Mouse (Mus musculus) neural tube, embryonic 10.5 days (tissue): ENCODE measurements around the gene Ubqln1.
"Not testable (repeated sequence)": the region's sequence is repeated elsewhere in the genome, so short reads cannot be mapped to it uniquely, and the experiment has no call there.

Experiments used
- DNase-seq: peaks from one replicate; pipeline ENCODE4 v3.0.0-alpha.2; 2017; ENCODE audit warnings: low spot score; ENCODE audit errors: extremely low spot score

The Ubqln1 gene

DNA sequence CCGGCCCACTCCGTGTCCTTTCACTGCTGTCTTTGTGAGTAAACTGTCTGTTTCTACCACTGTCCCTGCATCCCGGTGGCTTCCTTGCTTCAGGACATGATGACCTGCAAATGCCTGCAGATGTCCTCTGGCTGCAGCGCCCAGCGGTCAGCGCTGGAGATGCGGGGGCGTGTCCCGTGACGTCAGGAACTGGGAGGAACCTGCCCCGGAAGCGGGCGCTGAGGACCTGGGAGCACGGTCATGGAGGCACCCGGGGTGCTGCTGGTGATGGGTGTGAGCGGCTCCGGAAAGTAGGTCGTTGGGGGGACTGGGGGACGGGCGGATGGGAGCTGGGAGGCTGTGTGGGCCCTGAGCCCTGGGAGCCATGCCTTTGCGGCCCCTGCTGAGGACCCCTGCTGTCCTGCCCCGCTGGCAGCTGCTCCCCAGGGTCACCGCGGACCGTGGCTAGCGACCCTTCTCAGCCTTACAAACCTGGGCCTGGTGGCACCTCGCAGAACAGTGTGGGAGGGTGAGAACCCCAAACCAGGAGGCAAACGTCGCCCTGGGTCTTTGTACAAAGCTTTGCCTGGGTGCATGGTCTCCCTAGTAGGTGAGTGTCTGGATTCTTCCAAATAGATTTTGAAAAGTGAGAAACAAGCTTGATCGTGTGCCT lies 57.9 kb downstream of the Ubqln1 start, which contains the start of gene Idnk:
Gene Idnk (plus strand): TSS at position 203 of the 652 bp plus-strand sequence.
- peak; percentile 89 for DNase-seq

- DNase-seq = peak; percentile 22
Measured at GRCm38 (mm10) chr13:58157036-58157435, 58.4 kb downstream of the Ubqln1 start.

DNA sequence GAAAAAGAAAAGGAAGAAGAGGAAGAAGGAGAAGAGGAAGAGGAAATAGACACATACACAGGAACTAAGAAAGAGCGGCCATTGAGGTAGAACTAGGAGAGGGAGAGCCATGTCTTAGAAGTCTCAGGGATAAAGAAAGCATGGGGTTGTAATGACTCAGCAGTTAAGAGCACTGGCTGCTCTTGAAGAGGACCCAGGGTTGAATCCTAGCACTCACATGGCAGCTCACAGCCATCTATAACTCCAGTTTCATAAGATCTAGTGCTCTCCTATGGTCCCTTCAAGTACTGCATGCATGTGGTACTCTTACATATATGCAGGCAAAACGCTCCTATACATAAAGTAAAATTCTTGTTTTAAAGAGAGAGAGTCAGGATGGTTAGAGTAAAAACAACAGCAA lies 59.4 kb downstream of the Ubqln1 start:
- DNase-seq = no peak

GRCm38 (mm10) chr13:58150442-58150841 lies 65.0 kb downstream of the Ubqln1 start:
- DNase-seq = no peak

DNA sequence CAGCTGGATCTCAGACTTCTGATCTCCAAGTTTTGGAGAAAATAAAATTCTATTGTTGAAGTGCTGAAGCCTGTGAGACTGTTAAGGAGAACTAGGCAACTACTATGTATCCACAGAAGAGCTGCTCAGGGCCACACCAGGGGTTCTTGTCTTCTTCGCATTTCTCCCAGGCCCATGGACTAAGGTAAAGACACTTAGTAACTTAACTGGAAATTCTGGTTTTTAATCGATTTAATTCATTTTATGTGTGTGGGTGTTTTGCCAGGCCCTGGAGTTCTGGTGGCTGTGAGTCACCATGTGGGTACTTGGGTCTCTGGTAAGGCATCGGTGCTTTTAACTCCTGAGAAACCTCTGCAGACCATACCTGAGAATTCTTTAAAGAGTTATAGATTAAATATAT lies 65.8 kb downstream of the Ubqln1 start:
- DNase-seq = no peak

DNA sequence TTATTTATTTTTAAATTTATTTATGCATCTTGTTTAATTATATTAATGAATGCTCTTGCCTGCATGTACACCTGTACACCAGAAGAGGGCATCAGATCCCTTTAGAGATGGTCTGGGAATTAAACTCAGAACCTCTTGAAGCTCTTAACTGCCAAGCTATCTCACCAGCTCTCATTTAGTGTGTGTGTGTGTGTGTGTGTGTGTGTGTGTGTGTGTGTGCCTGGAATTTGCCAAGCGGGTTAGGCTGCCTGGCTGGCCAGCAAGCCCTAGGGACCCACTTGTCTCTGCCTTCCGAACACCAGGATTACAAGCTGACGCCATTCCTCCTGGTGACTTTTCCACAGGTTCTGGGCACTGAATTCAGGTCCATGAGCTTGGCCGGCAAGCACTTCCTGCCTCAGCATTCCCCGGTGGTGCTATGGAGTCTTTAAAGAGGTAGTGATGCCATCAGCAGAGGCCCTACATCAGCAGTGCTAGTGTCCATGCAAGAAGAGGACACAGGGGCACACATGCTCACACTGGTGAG lies 66.4 kb downstream of the Ubqln1 start:
- DNase-seq = peak; percentile 39

- DNase-seq = peak; percentile 87
Measured at GRCm38 (mm10) chr13:58148256-58148831, 67.1 kb downstream of the Ubqln1 start.

- no peak for DNase-seq
Measured at GRCm38 (mm10) chr13:58147760-58148159, 67.7 kb downstream of the Ubqln1 start.

DNA sequence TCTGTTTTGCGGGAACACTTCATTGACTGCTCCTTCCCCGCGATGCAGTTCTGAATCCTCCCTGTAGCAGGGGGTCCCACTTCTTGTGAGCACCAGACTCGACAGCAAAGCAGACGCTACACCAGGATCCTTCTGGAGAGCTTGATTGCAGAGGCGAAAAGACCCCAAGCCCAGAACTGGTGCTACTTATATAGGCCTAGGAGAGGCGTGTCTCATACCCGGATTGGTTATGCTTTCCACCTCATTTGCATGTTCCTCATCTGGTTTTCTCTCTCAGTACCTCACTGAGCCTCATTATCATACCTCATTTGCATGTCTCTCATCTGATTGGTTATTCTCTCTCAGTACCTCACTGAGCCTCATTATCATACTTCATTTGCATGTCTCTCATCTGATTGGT lies 68.8 kb downstream of the Ubqln1 start:
- not testable (repeated sequence) for DNase-seq

GRCm38 (mm10) chr13:58131692-58132091 lies 83.8 kb downstream of the Ubqln1 start:
- no peak for DNase-seq

- DNase-seq = no peak
Measured at GRCm38 (mm10) chr13:58129687-58130246, 85.7 kb downstream of the Ubqln1 start.

DNA sequence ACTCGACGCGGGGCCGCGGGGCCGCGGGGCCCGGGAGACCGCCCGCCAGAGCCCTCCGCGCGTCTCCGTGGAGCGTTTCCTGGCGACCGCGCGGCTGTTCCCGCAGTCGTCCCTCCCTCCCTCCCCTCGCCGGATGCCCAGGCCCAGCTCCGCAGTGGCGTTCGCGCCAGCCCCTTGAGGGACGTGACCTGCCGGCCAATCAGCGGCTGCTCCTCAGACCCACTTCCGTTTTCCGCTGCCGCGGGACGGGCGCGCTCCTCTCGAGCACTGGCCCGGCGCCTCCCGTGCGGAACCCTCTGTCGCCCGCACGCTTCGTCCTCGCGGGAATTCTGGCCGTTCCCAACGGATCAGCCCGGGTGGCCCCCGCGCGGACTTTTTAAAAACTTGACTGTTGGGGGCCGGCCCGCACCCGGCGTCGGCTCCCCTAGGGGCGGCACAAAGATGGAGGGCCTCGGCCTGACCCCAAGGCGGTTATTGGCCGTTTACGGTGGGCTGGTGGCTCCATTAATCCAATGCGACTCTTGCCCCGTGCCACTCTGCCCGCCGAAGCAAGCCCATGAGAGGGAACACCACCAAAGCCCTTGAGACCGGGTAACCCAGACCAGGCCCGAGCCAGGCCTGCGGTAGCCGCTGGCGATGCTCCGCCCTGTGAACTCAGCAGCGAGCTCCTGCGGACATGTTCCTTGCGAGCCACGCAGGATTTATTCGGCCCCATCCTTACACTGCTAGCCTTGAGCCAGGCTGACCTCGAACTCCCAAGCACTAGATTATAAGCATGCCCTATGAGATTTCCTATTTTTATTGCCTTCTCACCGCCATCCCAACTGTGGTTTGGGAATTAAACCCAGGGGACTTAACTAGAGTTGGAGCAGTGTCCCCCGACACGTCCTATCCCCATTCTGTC lies 86.4 kb downstream of the Ubqln1 start:
- peak; percentile 96 for DNase-seq

- peak; percentile 96 for DNase-seq
Measured at GRCm38 (mm10) chr13:58128396-58128767, 87.1 kb downstream of the Ubqln1 start, which contains the start of gene Hnrnpa0. Hnrnpa0 (minus strand) TSS chr13:58128556.

DNA sequence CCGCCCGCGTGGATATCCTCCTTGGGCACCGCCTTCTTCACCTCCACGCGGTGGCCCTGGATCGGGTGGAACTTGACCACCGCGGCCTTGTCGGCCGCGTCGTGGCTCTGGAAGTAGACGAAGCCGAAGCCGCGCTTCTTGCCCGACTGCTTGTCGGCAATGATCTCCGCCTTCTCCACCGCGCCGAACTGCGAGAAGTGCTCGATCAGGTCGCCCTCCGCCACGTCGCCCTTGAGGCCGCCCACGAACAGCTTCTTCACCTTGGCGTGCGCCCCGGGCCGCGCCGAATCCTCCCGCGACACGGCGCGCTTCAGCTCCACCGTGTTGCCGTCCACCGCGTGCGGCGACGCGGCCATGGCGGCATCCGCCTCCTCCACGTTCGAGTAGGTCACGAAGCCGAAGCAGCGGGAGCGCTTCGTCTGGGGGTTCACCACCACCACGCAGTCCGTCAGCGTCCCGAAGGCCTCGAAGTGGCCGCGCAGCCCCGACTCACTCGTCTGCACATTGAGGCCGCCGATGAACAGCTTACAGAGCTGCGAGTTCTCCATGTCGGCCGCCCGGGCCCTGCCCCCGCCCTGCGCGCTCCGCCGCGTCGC lies 87.6 kb downstream of the Ubqln1 start:
- peak; percentile 83 for DNase-seq

- DNase-seq = peak; percentile 76
Measured at GRCm38 (mm10) chr13:58126862-58127765, 88.3 kb downstream of the Ubqln1 start.
